Mouse (Mus musculus): ENCODE measurements at regions not wholly inside any gene's neighbourhood (a gene's known extent, or its start where the extent isn't known, plus 50 kb on each side); places are given as distances from the start of the nearest gene placed in this dataset.

GRCm38 (mm10) chrX:11088506-11088905 is 210.6 kb upstream of the H2al1a start:
- no peak for ATAC-seq (ENCODE audit: insufficient read depth, low FRiP score, low read depth)
- H3K4me2 ChIP-seq: no peak overlapping the region

GRCm38 (mm10) chrX:11090432-11090831 is 208.6 kb upstream of the H2al1a start:
- ATAC-seq (ENCODE audit: insufficient read depth, low FRiP score, low read depth): no peak
- Histone ChIP-seq H3K4me3 (replicated peaks) (no peak overlapping the region), H3K36me3 (no peaks in the 10 kb centered on the region), H3K27me3 (replicated peaks) (no peaks in the 10 kb centered on the region), H3K27ac (no peak overlapping the region), H3K4me2 (no peak overlapping the region), H3K9me3 (no peaks in the 10 kb centered on the region), H3K4me1 (no peaks in the 10 kb centered on the region), H3K9ac (no peak overlapping the region)
- 46% methylated on average over 7 of the region's 7 CpGs for WGBS

More at GRCm38 (mm10) chrX:11088506-11088905, 210.6 kb upstream of the H2al1a start:
- 64% methylated on average over 9 of the region's 10 CpGs for WGBS
- Histone ChIP-seq H3K4me1 (no peaks in the 10 kb centered on the region), H3K9me3 (no peaks in the 10 kb centered on the region), H3K9ac (no peak overlapping the region), H3K27ac (no peak overlapping the region), H3K36me3 (no peaks in the 10 kb centered on the region), H3K27me3 (replicated peaks) (no peaks in the 10 kb centered on the region), H3K4me3 (replicated peaks) (no peak overlapping the region)

GRCm38 (mm10) chrX:11097581-11098254 is 201.3 kb upstream of the H2al1a start:
- whole genome bisulfite sequencing: 50% methylated on average over 9 of the region's 9 CpGs
- H3K36me3 ChIP-seq: no peaks in the 10 kb centered on the region
- H3K4me1 ChIP-seq: no peaks in the 10 kb centered on the region
- no peaks in the 10 kb centered on the region for H3K27me3 ChIP-seq (replicated peaks)
- ATAC-seq (ENCODE audit: insufficient read depth, low FRiP score, low read depth): no peak
- no peak overlapping the region for H3K4me2 ChIP-seq
- no peak overlapping the region for H3K4me3 ChIP-seq (replicated peaks)
- H3K27ac ChIP-seq: no peak overlapping the region
- H3K9ac ChIP-seq: no peak overlapping the region
- H3K9me3 ChIP-seq: no peaks in the 10 kb centered on the region

GRCm38 (mm10) chrX:11098366-11098765 is 200.7 kb upstream of the H2al1a start:
- Histone ChIP-seq H3K9me3 (no peaks in the 10 kb centered on the region), H3K4me1 (no peaks in the 10 kb centered on the region), H3K27me3 (replicated peaks) (no peaks in the 10 kb centered on the region), H3K4me2 (no peak overlapping the region), H3K36me3 (no peaks in the 10 kb centered on the region), H3K9ac (no peak overlapping the region), H3K27ac (no peak overlapping the region), H3K4me3 (replicated peaks) (no peak overlapping the region)
- ATAC-seq (ENCODE audit: insufficient read depth, low FRiP score, low read depth): no peak
- 47% methylated on average over 4 of the region's 4 CpGs for WGBS

- ATAC-seq (ENCODE audit: insufficient read depth, low FRiP score, low read depth): no peak
- H3K9ac ChIP-seq: no peak overlapping the region
- 73% methylated on average over 13 of the region's 13 CpGs for WGBS
Measured at GRCm38 (mm10) chrX:11099146-11100087, 199.6 kb upstream of the H2al1a start.

GRCm38 (mm10) chrX:11100935-11101334 is 198.1 kb upstream of the H2al1a start:
- H3K9me3 ChIP-seq: no peaks in the 10 kb centered on the region
- H3K27me3 ChIP-seq (replicated peaks): no peaks in the 10 kb centered on the region; the same call in 1 of the 2 replicates
- no peak overlapping the region for H3K4me3 ChIP-seq (replicated peaks)

More at GRCm38 (mm10) chrX:11099146-11100087, 199.6 kb upstream of the H2al1a start:
- H3K9me3 ChIP-seq: no peaks in the 10 kb centered on the region
- no peak overlapping the region for H3K4me2 ChIP-seq
- no peak overlapping the region for H3K4me3 ChIP-seq (replicated peaks)
- no peaks in the 10 kb centered on the region for H3K36me3 ChIP-seq
- H3K27me3 ChIP-seq (replicated peaks): no peaks in the 10 kb centered on the region
- no peak overlapping the region for H3K27ac ChIP-seq
- H3K4me1 ChIP-seq: no peaks in the 10 kb centered on the region

GRCm38 (mm10) chrX:11131253-11131652 is 167.8 kb upstream of the H2al1a start:
- H3K4me1 ChIP-seq: no peaks in the 10 kb centered on the region
- no peak overlapping the region for H3K4me3 ChIP-seq (replicated peaks)
- no peak overlapping the region for H3K4me2 ChIP-seq
- no peaks in the 10 kb centered on the region for H3K27me3 ChIP-seq (replicated peaks)
- H3K27ac ChIP-seq: no peak overlapping the region
- H3K9me3 ChIP-seq: no peaks in the 10 kb centered on the region
- no peaks in the 10 kb centered on the region for H3K36me3 ChIP-seq
- H3K9ac ChIP-seq: no peak overlapping the region
- WGBS: 83% methylated on average over 2 of the region's 2 CpGs
- ATAC-seq (ENCODE audit: insufficient read depth, low FRiP score, low read depth): no peak

More at GRCm38 (mm10) chrX:11100935-11101334, 198.1 kb upstream of the H2al1a start:
- H3K36me3 ChIP-seq: no peaks in the 10 kb centered on the region
- 48% methylated on average over 3 of the region's 3 CpGs for whole genome bisulfite sequencing
- ATAC-seq (ENCODE audit: insufficient read depth, low FRiP score, low read depth): no peak
- no peak overlapping the region for H3K4me2 ChIP-seq
- no peak overlapping the region for H3K27ac ChIP-seq
- H3K4me1 ChIP-seq: no peaks in the 10 kb centered on the region
- H3K9ac ChIP-seq: no peak overlapping the region

GRCm38 (mm10) chrX:11139971-11140421 is 159.1 kb upstream of the H2al1a start:
- 54% methylated on average over 8 of the region's 8 CpGs for WGBS
- H3K9ac ChIP-seq: no peak overlapping the region
- no peaks in the 10 kb centered on the region for H3K9me3 ChIP-seq
- no peak overlapping the region for H3K27ac ChIP-seq
- H3K36me3 ChIP-seq: no peaks in the 10 kb centered on the region
- H3K4me2 ChIP-seq: no peak overlapping the region
- H3K4me3 ChIP-seq (replicated peaks): no peak overlapping the region
- peak; percentile 31; the same call in 1 of the 2 replicates for ATAC-seq (ENCODE audit: insufficient read depth, low FRiP score, low read depth)
- H3K27me3 ChIP-seq (replicated peaks): no peaks in the 10 kb centered on the region
- H3K4me1 ChIP-seq: no peaks in the 10 kb centered on the region

GRCm38 (mm10) chrX:11141294-11141693 is 157.8 kb upstream of the H2al1a start:
- Histone ChIP-seq H3K36me3 (no peaks in the 10 kb centered on the region), H3K4me3 (replicated peaks) (no peak overlapping the region), H3K9ac (no peak overlapping the region), H3K27ac (no peak overlapping the region), H3K4me1 (no peaks in the 10 kb centered on the region), H3K4me2 (no peak overlapping the region), H3K27me3 (replicated peaks) (no peaks in the 10 kb centered on the region), H3K9me3 (no peaks in the 10 kb centered on the region)
- WGBS: 76% methylated on average over 1 of the region's 1 CpGs
- ATAC-seq (ENCODE audit: insufficient read depth, low FRiP score, low read depth): no peak

GRCm38 (mm10) chrX:11158416-11158815 is 140.6 kb upstream of the H2al1a start:
- H3K4me1 ChIP-seq: no peaks in the 10 kb centered on the region

GRCm38 (mm10) chrX:11170416-11170815 is 128.6 kb upstream of the H2al1a start:
- Histone ChIP-seq H3K4me3 (replicated peaks) (no peak overlapping the region), H3K27ac (no peak overlapping the region), H3K9me3 (no peaks in the 10 kb centered on the region), H3K36me3 (no peaks in the 10 kb centered on the region), H3K4me2 (no peak overlapping the region), H3K27me3 (replicated peaks) (0 out of 2 replicates have a peak, but pooled peaks cover 4% of the 10 kb centered on the region), H3K9ac (no peak overlapping the region), H3K4me1 (no peaks in the 10 kb centered on the region)
- 88% methylated on average over 3 of the region's 3 CpGs for WGBS
- no peak for ATAC-seq (ENCODE audit: insufficient read depth, low FRiP score, low read depth)

More at GRCm38 (mm10) chrX:11158416-11158815, 140.6 kb upstream of the H2al1a start:
- 69% methylated on average over 2 of the region's 2 CpGs for WGBS
- Histone ChIP-seq H3K9me3 (no peaks in the 10 kb centered on the region), H3K4me3 (replicated peaks) (no peak overlapping the region), H3K27me3 (replicated peaks) (no peaks in the 10 kb centered on the region; the same call in 1 of the 2 replicates), H3K36me3 (no peaks in the 10 kb centered on the region), H3K4me2 (no peak overlapping the region), H3K9ac (no peak overlapping the region), H3K27ac (no peak overlapping the region)
- no peak for ATAC-seq (ENCODE audit: insufficient read depth, low FRiP score, low read depth)
